Mouse (Mus musculus) cerebellum, adult 18-20 months (tissue): ENCODE results near the gene Creb3l2.
A peak's percentile ranks its signal among the peaks of the same experiment; 100 is the strongest.
"Not testable (repeated sequence)": the region's sequence is repeated elsewhere in the genome, so short reads cannot be mapped to it uniquely, and the experiment has no call there.

ENCODE experiments used
- DNase-seq, 2 experiments: peaks; one replicate each; pipeline ENCODE4 v3.0.0; 2021

Gene Creb3l2

DNA sequence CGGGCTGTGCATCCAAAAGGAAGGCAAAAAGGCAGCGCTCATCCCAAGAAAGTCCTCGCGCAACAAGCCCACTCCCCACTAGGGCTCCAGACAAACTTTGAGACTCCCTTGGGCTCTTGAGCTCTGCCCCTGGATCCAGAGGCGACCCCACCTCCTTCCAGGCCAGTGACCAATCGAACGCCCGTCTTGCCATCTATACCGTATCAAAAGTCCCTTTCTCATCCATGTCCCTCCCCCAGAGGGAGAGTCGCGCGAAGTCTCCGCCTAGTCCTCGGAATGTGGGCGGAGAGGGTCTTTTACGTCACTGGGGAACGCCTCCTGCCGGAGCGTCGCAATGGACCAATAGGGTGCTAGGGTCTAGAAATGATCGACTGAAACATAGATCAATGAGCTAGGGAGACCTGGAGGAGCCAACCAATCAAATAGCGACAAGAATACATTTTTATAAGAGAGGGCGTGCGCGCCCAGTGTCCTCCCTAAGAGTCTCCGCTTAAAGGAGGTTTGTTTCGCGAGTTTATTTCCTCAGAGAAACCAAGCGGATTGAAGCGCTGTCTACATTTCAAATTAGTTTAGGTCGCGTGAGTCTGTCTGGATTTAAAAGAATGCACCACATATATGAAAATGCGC, at the start of gene Creb3l2:
Gene Creb3l2, minus strand, starts transcription at position 106 of the 627 bp plus-strand sequence.
- DNase-seq: peak; percentile 93 to 98

GRCm38 (mm10) chr6:37486502-37486901, 44.6 kb upstream of the Creb3l2 start:
- no peak for DNase-seq

GRCm38 (mm10) chr6:37484588-37485070, 42.7 kb upstream of the Creb3l2 start:
- DNase-seq: no peak

DNA sequence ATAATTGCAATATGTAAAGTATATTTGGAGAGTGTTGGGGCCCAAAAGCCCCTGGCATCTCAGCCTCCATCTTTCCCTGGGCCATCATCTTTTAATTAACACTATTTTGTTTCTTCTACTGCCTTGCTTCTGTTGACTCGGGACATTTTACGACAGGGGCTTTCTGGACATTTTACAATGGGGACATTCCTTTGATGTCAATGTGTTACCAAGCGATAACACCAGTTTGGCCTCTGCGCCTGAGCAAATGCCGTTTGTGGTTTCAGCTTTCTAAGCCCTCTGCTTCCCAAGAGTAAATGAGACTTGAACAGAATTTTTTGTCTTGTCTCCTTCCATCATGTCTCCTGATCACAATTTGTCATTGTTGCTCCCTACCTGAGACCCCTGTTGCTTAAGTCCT, 41.3 kb upstream of the Creb3l2 start:
- no peak for DNase-seq

GRCm38 (mm10) chr6:37481147-37481546, 39.2 kb upstream of the Creb3l2 start:
- DNase-seq: no peak

DNA sequence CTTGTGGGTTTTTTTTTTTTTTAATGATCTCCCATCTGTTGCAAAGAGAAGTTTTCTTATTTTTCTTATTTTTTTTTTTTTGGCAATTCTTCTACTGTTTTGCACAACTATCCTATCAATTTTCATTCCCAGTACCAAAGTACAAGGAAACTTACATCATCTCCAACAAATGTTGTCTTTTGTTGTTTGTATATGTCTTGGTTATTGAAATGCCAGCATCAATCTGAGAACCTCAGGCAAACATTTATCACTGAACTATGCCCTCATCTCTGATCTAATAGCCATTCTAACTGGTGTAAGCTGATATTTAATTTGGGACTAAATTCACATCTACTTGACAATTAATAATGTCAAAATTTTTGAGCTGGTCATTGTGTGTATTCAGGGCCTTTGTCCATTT, 38.1 kb upstream of the Creb3l2 start:
- no peak for DNase-seq

- DNase-seq: no peak
Measured at GRCm38 (mm10) chr6:37478481-37478880, 36.5 kb upstream of the Creb3l2 start.

DNA sequence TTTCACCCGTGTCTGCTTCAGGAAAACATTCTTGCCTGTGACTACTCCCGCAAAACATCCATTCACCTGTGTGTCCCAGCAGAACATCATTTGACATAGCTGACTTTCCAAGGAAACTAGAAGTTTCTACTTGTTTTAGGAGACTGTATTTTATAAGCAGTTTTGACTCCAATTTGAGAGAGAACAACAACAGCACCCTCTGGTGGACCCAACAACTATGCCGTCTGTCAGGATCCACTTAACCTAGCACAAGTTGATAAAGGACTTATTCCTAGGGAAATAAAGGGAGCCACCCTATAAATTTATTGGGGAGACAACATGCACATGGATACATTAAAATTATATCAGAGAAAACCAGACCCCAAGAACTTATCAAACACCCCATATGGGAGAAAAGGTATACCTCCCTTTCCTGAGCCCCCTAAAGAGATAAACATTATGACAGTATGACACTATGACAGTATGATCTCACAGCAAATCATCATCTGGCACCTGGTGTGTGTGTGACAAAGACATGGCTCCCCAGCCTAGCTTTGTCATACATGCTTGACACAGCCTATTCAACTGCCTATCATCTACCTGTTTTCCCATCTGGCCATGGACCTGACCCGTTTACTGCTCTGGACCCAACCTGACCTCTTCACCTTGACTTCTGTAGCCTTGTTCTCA, 31.9 kb upstream of the Creb3l2 start:
- DNase-seq: no peak

DNA sequence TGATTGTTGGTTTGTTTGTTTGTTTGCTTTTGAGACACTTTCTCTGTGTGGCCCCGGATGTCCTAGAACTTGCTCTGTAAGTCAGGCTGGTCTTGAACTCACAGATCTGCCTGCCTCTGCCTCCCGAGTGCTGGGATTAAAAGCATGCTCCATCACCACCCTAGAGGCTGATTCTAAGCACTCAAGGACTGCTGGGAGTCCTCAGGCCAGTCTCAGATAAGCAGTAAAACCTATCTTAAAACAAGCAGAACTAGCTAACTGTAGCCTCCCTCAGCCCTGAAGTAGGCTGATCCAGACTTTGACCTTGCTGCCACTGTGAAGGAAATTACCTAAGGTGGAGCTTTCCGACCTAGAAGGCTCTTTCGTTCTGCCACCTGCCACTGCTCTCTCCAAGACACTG, 28.3 kb upstream of the Creb3l2 start:
- DNase-seq: no peak

GRCm38 (mm10) chr6:37465847-37466246, 23.9 kb upstream of the Creb3l2 start:
- no peak for DNase-seq

- DNase-seq: no peak
Measured at GRCm38 (mm10) chr6:37465356-37465755, 23.4 kb upstream of the Creb3l2 start.

DNA sequence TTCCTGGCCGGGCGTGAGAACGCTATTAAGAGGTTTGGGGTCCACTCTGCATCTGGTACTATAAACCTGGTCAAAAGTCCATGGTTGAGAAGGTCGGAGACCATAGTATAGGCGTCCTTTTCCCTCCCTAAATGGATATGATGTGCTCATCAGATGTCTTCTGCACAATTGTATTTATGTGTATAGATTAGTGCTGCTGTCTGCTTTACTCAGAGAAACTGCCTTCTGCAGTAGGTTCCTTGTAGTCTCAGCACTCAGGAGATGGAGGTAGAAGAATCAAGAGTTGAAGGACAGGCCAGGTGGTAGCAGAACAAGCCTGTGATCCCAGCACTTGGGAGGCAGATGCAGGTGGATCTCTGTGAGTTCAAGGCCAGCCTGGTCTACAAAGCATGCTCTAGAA, 22.6 kb upstream of the Creb3l2 start:
- DNase-seq: peak in 1 of 2 experiments; percentile 16

DNA sequence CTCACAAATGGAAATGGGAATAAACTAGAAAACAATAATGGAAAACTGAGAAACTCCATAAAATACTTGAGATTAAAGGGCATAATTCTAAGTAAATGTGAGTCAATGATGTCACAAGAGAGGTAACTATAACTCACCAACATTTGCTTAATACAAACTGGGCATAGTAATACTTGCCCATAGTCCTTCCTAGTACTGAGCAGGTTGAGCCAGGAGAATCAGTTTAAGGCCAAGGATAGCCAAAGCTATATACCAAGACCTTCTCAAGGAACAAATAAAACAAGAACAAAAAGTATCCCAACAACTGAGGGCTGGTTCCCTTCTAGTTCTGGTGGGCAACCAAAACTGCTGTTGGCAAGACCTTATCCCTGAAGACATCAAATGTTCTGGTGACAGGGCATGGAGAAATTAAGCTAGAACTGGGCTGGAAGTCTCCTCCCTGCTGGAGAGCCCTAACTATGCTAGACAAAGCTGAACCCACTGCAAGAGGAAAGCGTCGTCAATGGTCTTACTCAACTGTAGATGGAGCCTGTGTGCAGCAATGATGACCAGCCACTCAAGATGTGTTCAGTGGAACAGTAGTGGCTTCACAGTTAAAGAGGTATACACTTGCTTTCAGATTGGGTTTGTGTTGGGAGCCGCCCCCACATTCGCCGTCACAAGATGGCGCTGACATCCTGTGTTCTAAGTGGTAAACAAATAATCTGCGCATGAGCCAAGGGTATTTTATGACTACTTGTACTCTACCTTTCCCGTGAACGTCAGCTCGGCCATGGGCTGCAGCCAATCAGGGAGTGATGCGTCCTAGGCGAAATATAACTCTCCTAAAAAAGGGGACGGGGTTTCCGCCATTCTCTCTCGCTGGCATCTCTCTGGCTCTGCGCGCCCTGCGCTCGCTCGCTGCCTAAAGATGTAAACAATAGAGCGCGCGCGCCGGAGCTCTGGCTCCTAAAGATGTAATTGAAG, 21.9 kb upstream of the Creb3l2 start:
- peak; percentile 50 to 53 for DNase-seq

DNA sequence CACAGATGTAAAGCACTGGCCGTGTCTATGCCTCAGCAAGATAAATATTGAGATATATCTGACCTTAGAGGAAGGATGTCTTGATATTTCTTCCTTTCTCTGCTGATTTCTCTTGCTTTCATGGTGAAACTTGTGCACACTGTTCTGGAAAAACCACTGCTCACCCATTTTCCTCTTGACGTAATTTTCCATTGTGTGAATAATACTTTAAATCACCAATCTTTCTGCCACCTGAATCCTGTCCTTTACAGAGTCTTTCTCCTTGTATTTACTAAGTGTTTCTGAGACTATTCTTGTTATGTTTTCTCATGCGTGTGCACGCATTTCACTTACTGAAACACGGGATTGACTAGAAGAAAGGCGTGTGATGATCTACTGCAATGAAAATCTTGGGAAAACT, 18.7 kb upstream of the Creb3l2 start:
- no peak for DNase-seq

GRCm38 (mm10) chr6:37459656-37460055, 17.7 kb upstream of the Creb3l2 start:
- DNase-seq: not testable (repeated sequence)

GRCm38 (mm10) chr6:37457990-37458655, 16.2 kb upstream of the Creb3l2 start:
- no peak for DNase-seq

DNA sequence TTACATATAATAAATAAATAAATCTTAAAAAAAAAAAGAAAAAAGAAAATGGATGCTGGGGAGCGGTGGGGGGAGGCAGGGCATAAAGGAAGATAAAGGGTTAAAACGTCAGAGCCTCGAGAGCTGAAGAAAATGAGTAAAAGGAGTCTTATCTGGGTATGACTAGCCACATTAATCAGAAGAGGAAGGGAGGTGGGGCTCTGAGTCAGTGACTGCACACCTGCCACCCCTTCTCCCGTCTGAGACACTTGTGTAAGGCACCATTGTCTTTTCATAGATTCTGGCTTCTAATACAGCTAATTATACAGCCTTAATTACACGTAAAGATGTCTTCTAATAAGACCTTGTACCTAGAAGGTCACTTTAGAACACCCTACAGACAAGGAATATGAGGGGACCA, 13.6 kb upstream of the Creb3l2 start:
- DNase-seq: no peak

DNA sequence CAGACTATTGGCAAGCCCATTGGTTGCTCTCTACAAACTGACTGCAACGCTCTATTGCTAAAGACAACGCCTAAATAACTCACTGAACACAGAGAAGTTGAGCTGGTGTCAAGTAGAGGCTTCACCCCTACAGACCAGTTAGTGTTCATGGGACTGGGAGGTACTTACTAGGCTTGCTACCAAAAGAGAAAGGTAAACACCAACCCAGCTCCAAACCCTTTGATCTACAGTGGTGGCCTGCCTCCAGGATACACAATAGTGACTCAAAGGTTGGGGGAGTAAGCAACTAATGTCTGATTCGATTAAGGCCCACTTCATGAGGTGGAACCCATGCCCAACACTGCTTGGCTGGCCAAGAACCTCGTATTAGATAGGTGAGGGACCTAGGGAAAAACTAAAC, 11.1 kb upstream of the Creb3l2 start:
- DNase-seq: no peak

DNA sequence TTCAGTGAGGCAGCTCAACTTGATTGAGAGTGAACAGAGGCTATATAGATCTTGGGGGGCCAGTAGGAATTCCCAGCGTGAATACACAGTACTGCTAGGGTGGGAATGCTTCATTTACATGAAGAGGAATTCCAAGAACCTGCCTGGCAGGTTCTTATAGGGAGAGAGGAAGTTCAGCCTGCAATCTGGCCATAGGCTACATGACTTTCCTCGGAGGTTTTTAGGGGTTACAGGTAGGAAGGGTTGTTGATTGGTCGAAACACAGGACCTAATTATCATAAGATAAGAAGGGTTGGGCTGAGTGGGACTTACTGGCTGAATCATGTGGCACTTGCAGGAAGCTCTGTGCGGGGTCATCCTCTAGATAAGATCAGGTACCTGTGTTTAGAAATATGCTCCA, 9.7 kb upstream of the Creb3l2 start:
- no peak for DNase-seq

GRCm38 (mm10) chr6:37447704-37448466, 5.9 kb upstream of the Creb3l2 start:
- DNase-seq: peak; percentile 72 to 78

GRCm38 (mm10) chr6:37442781-37443180, 835 bp upstream of the Creb3l2 start:
- DNase-seq: peak; percentile 16 to 29
